Mouse (Mus musculus) 3134 (cell line): Measurements from ENCODE around the gene Ptprd.
A peak's percentile ranks its signal among the peaks of the same experiment; 100 is the strongest.
"Not testable (repeated sequence)": the region's sequence is repeated elsewhere in the genome, so short reads cannot be mapped to it uniquely, and the experiment has no call there.

Source experiments
- DNase-seq: peaks from one replicate; pipeline ENCODE4 v3.0.0-alpha.2; 2011; ENCODE audit warnings: low spot score; ENCODE audit not compliant: insufficient read length; ENCODE audit errors: extremely low read depth

The Ptprd gene

GRCm38 (mm10) chr4:76459621-76460020 lies 1752.1 kb downstream of the Ptprd start:
- no peak for DNase-seq

DNA sequence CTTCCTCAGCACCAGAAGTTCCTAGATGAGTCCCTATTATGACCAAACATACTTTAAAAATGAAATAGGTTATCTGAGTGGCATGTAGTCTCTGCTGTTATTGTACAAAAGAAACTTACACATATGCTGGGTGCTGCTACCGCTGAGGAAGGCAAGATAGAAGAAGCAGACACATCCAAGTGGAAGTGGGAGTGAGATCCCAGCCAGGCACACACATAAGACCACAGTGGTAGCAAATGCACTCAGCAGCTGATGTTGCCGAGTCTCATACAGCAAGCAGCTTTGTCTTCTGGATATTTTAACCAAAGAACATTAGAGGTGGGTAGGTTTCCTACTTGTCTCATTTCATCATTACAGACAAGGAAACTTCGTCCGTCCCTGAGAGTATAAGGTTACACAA lies 1759.5 kb downstream of the Ptprd start:
- DNase-seq, result no peak

GRCm38 (mm10) chr4:76451019-76451552 lies 1760.7 kb downstream of the Ptprd start:
- no peak for DNase-seq

DNA sequence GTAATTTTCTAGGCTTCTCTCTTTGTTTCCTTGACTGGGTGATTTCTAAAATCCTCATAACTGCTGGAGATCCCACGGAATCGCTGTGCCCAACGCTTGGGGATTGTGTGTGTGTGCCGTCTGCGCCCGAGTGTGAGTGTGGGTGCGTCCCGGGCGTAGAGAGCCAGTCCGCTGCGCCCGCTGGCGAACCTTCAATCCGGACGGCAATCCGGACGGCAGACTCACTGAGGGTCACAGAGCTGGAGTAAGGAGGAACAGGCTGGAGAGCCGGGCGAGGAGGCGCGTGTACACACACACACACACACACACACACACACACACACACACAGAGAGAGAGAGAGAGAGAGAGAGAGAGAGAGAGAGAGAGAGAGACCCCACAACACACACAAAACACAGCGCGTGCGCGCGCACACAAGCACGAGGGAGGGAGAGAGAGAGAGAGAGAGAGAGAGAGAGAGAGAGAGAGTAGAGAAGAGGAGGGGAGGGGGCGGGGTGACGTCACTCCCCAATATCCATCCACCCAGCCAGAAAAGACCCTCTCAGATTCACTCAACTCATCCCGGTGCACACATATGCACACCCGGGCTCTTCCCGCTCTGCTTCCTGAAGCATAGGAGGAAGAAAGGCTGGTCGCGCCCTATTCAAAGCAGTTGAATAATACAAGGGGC lies 1761.3 kb downstream of the Ptprd start:
- DNase-seq, result peak; percentile 5

DNA sequence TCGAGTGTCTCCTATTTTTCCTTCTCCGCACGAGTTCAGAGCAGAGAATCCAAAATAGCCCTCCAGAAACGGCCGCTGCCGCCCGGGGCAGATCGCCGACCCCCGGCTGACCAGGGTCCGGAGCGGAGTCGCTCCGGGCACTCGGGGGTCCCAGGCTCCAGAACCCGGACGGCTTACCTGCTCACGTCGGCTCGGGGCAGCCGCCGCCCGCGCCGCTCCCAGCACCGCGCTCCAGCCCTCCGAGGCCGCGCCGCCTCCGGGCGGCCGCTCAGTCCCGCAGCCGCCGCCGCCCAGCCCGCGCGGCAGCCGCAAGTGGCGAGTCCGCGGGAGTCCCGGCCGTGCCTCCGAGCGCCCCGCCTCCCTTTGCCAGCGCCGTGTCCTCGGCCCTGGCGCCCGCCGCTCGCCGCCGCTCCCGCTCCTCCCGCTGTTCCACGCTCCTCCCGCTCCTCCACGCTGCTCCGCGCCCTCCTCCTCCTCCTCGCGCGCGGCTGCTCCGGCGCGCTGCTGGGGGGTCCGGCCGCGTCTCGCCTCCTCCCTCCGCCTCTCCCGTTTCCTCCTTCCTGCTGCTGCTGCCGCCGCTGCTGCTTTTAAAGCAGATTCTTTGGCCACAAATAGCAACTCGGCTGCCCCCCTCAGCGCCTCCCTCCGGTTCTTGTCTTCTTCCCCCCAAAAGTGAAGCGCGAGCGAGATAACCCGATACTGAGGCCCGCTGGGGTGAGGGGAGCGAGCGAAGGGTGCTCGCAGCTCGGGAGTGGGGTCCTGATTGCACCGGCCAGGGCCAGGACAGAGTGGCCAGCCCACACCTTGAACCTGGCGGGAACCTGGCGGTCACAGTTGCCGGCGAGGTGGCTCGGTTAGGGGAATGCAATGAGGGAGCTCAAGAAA lies 1762.1 kb downstream of the Ptprd start:
- peak; percentile 4 for DNase-seq

GRCm38 (mm10) chr4:76448678-76449465 lies 1762.9 kb downstream of the Ptprd start:
- DNase-seq, result no peak

DNA sequence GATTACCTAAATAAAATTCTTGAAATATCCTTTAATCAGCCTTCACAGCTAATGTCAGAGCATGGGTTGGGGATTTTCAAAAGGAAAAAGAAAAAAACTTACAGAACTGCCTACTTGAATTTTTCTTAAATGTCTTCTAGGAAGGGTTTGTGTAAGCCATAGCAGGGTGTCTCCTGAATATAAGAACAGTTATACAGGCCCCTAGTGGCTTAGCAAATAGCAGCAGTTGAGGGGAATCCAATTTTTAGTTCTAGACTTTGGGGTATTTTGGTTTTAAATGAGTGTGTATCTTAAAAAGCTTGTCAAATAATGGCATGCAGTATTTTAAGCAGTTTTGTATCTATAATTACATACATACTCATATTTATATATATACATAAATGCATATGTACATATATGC lies 1764.4 kb downstream of the Ptprd start:
- DNase-seq, result no peak

GRCm38 (mm10) chr4:76444778-76445177 lies 1767.0 kb downstream of the Ptprd start:
- no peak for DNase-seq

- no peak for DNase-seq
These were observed 1768.2 kb downstream of the Ptprd start for GRCm38 (mm10) chr4:76443553-76443952.

- no peak for DNase-seq
These were observed 1770.9 kb downstream of the Ptprd start for GRCm38 (mm10) chr4:76440791-76441364.

DNA sequence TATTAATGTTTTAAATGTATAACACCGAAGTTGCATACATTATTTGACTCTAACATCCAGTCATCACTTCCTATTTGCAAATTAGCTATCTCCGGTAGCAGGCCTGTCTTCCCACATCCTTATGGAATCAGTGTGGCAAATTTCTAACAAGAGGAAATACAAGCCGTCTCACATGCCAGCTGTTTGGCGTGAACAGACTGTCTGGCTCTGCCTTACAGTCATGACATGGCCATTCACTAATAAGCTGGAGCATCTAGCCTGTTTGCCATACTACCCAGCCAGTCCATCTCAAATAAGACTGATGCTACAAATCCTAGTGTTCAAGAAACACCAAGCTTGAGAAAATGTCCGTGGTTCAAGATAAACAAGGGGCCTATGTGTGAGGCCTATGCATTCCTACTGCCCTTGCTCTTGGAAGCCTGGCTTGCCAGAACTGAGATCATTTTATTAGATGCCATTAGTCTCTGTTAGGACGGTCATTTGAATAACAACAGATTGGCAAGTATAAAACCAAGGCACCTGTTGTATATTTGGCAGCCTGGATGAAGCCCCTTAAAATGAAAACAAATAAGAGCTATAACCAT lies 1773.2 kb downstream of the Ptprd start:
- no peak for DNase-seq

- no peak for DNase-seq
These were observed 1773.7 kb downstream of the Ptprd start for GRCm38 (mm10) chr4:76438068-76438467.

DNA sequence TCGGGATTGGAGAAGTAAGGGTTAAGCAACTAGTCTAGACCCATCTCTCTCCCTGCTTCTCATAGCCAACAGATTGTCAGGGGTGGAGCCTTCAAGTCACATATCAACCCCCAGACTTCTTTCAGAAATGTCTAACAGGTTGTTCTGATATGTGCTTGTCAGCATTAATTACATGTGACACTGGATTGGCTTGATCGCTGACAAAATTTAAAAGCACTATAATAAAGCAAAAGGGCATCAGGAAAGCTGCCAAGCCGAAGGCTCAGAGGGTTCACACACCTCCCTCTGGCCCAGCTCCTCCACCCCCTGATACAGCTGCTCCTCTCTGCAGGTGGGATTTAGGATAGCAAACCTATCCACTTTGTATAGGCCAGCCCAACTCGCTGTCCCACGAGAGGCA lies 1775.8 kb downstream of the Ptprd start:
- no peak for DNase-seq

DNA sequence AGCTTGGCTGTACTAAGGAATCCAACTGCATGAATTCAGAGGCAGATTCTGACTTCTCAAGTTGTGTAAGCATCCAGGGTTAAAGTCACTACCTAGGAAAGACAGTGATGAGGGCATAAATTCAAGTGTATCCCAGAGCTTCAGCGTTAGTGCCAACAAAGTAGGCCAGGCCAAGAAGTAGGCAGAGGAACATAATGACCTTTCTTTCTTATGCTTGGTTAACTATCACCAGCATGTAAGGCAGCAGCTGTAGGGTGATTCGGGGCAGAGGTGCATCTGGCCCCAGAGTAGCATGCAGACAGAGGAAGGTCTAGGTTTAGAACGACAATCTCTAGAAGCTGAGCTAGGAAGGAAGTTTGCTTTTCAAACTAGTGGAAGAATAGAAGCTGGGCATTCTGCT lies 1782.0 kb downstream of the Ptprd start:
- DNase-seq, result no peak

DNA sequence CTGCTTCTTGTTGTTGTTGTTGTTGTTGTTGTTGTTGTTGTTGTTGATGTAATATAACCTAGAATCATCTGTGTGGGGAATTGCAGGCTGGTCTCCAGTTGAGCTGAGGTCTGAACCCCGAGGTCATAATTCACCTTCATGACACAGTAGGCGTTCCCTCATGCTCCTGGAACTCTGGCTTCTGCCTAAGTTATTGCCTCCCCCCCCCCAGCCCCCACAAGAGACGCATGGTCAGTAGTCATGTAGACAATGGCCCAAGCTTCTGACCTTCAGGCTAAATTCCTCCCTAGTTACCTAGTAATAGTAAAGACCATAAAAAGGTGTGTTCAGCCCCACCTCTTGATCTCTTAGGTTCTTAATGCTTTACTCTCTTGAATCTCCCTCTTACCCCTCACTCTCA lies 1784.7 kb downstream of the Ptprd start:
- DNase-seq, result not testable (repeated sequence)

- DNase-seq, result no peak
These were observed 1786.6 kb downstream of the Ptprd start for GRCm38 (mm10) chr4:76425230-76425575.

- DNase-seq, result peak; percentile 20
These were observed 1787.2 kb downstream of the Ptprd start for GRCm38 (mm10) chr4:76424324-76425229.

GRCm38 (mm10) chr4:76422113-76422512 lies 1789.6 kb downstream of the Ptprd start:
- DNase-seq, result no peak

- DNase-seq, result no peak
These were observed 1792.1 kb downstream of the Ptprd start for GRCm38 (mm10) chr4:76419641-76420040.
